Mouse (Mus musculus) embryo, embryonic 9.5 days (tissue): ENCODE results near the gene Bscl2.
A peak's percentile ranks its signal among the peaks of the same experiment; 100 is the strongest.

Experiments used
- DNase-seq: peaks from one replicate; pipeline ENCODE4 v3.0.0-alpha.2; 2017; ENCODE audit errors: extremely low spot score

Gene Bscl2

GRCm38 (mm10) chr19:8837251-8837791, at the start of gene Bscl2:
Gene Bscl2, plus strand, starts transcription at chr19:8837467.
- peak; percentile 92 for DNase-seq

GRCm38 (mm10) chr19:8788521-8788920, 48.7 kb upstream of the Bscl2 start:
- no peak for DNase-seq

- no peak for DNase-seq
Measured at GRCm38 (mm10) chr19:8789171-8789570, 48.1 kb upstream of the Bscl2 start.

GRCm38 (mm10) chr19:8790171-8790570, 47.1 kb upstream of the Bscl2 start:
- DNase-seq: no peak

- DNase-seq: peak; percentile 88
Measured at GRCm38 (mm10) chr19:8798264-8798946, 38.9 kb upstream of the Bscl2 start, which contains the start of gene Polr2g. Gene Polr2g, minus strand, starts transcription at chr19:8798577.

- DNase-seq: no peak
Measured at GRCm38 (mm10) chr19:8798947-8799315, 38.3 kb upstream of the Bscl2 start.

GRCm38 (mm10) chr19:8802130-8802821, 35.0 kb upstream of the Bscl2 start, which contains the start of gene Zbtb3:
Gene Zbtb3, plus strand, starts transcription at chr19:8802555.
- DNase-seq: peak; percentile 95

GRCm38 (mm10) chr19:8803204-8803780, 34.0 kb upstream of the Bscl2 start:
- DNase-seq: no peak

- DNase-seq: no peak
Measured at GRCm38 (mm10) chr19:8803879-8804660, 33.2 kb upstream of the Bscl2 start.

- no peak for DNase-seq
Measured at GRCm38 (mm10) chr19:8806810-8807209, 30.5 kb upstream of the Bscl2 start.

GRCm38 (mm10) chr19:8815812-8816211, 21.5 kb upstream of the Bscl2 start:
- no peak for DNase-seq

GRCm38 (mm10) chr19:8817001-8817400, 20.3 kb upstream of the Bscl2 start:
- DNase-seq: no peak

- no peak for DNase-seq
Measured at GRCm38 (mm10) chr19:8818301-8818798, 18.9 kb upstream of the Bscl2 start.

GRCm38 (mm10) chr19:8818801-8819595, 18.3 kb upstream of the Bscl2 start, which contains the start of gene Ttc9c:
Gene Ttc9c, minus strand, starts transcription at chr19:8819333.
- DNase-seq: peak; percentile 97

- DNase-seq: peak; percentile 96
Measured at GRCm38 (mm10) chr19:8819596-8820423, 17.5 kb upstream of the Bscl2 start, which contains the start of gene Hnrnpul2. Gene Hnrnpul2, plus strand, starts transcription at chr19:8820010.

- DNase-seq: no peak
Measured at GRCm38 (mm10) chr19:8820424-8820956, 16.8 kb upstream of the Bscl2 start.

- DNase-seq: no peak
Measured at GRCm38 (mm10) chr19:8821146-8821545, 16.1 kb upstream of the Bscl2 start.

GRCm38 (mm10) chr19:8822696-8823095, 14.6 kb upstream of the Bscl2 start:
- DNase-seq: no peak

- DNase-seq: no peak
Measured at GRCm38 (mm10) chr19:8829660-8830059, 7.6 kb upstream of the Bscl2 start, which contains the start of gene AC129217.1. Gene AC129217.1, plus strand, starts transcription at chr19:8829773.
